In the genomic region with DNA sequence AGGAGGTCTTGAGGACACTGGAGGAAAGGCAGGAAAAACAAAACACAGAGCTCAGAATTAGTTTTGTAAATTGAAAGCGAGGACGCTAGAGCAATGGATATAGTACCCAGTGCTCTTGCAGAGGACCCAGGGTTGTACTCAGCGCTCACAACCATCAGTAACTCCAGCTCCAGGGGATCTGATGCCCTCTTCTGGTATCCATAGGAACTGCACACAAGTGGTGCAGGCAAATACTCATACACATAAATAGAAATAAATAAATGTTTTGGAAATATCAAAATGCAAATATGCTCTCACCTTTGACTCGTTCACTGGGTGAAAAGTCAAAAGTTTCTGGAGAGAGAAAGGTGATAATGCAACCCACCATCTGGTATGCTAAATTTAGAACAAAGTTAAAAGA, we compare ENCODE assay signal across 22 mouse cellular contexts.
DNase-seq lines count a peak whose midpoint lies in the region; ATAC-seq and TF ChIP-seq lines count a peak whose summit lies in the region.
"Had no signal": no experiment of that assay in that cellular context is flagged by ENCODE, and none has a peak within 500 bp of the region (broad histone marks: within the 10 kb centered on the region; RNA-seq: fewer than 3 reads in every experiment).

No protein-coding gene starts in this region.

- H3K9me3 ChIP-seq in liver, embryonic 12.5 days (replicated peaks): 0 out of 2 replicates have a peak, but pooled peaks cover 4% of the 10 kb centered on the region
- no peaks in the 10 kb centered on the region for H3K9me3 ChIP-seq in E14TG2a.4 (ENCODE audit: low read length)
- no peaks in the 10 kb centered on the region for H3K9me3 ChIP-seq in ES-Bruce4 (replicated peaks; ENCODE audit: control insufficient read depth, insufficient read depth, low read length, poor library complexity, severe bottlenecking)
- H3K9me3 ChIP-seq: embryonic facial prominence, embryonic 10.5 days; forebrain, embryonic 15.5 days; hindbrain, embryonic 12.5 days; kidney, embryonic 15.5 days; liver, embryonic 13.5 days; midbrain, embryonic 10.5 days had no signal

- peak; percentile 11; the same call in 1 of the 2 replicates for TF ChIP-seq CTCF in liver, adult 2 months (IDR thresholded peaks at IDR 0.05; ENCODE audit: low read depth, low read length)
- TF ChIP-seq CTCF in E14TG2a.4 (conservative IDR thresholded peaks at IDR 0.05; ENCODE audit: low read length) (peak; percentile 70), ES-Bruce4 (IDR thresholded peaks at IDR 0.05; ENCODE audit: low read depth, low read length) (peak; percentile 33)

- H3K4me3 ChIP-seq in liver, adult 2 months (ENCODE audit: insufficient read depth, low read depth, low read length): no peak overlapping the region
- no peak overlapping the region for H3K4me3 ChIP-seq in liver, embryonic 12.5 days
- H3K4me3 ChIP-seq in E14TG2a.4 (replicated peaks; ENCODE audit: low read length): no peak overlapping the region
- no peak overlapping the region for H3K4me3 ChIP-seq in ES-Bruce4 (ENCODE audit: low read depth, low read length)
- H3K4me3 ChIP-seq: embryonic facial prominence, embryonic 10.5 days; forebrain, embryonic 15.5 days; heart, embryonic 12.5 days; hindbrain, embryonic 12.5 days; kidney, embryonic 15.5 days; liver, embryonic 13.5 days; midbrain, embryonic 10.5 days had no signal

- no peaks in the 10 kb centered on the region for H3K79me2 ChIP-seq in liver, adult 2 months (ENCODE audit: control insufficient read depth, insufficient read depth, low read length)

- H3K27ac ChIP-seq in liver, adult 2 months (replicated peaks; ENCODE audit: insufficient read depth, low read depth, low read length): no peak overlapping the region
- no peak overlapping the region for H3K27ac ChIP-seq in liver, embryonic 12.5 days
- H3K27ac ChIP-seq in ES-Bruce4 (ENCODE audit: insufficient read depth, low read length): no peak overlapping the region
- H3K27ac ChIP-seq: embryonic facial prominence, embryonic 10.5 days; forebrain, embryonic 15.5 days; kidney, embryonic 15.5 days; liver, embryonic 13.5 days; midbrain, embryonic 10.5 days had no signal

- H3K36me3 ChIP-seq in liver, adult 2 months (ENCODE audit: control insufficient read depth, insufficient read depth, low read length): no peaks in the 10 kb centered on the region
- H3K36me3 ChIP-seq in liver, embryonic 12.5 days: no peaks in the 10 kb centered on the region
- H3K36me3 ChIP-seq in E14TG2a.4 (ENCODE audit: insufficient read depth, low read length): no peaks in the 10 kb centered on the region
- no peaks in the 10 kb centered on the region for H3K36me3 ChIP-seq in ES-Bruce4 (ENCODE audit: control insufficient read depth, insufficient read depth, low read length, poor library complexity, severe bottlenecking)
- H3K36me3 ChIP-seq: embryonic facial prominence, embryonic 10.5 days; forebrain, embryonic 15.5 days; heart, embryonic 12.5 days; hindbrain, embryonic 12.5 days; kidney, embryonic 15.5 days; liver, embryonic 13.5 days; midbrain, embryonic 10.5 days had no signal

- no peaks in the 10 kb centered on the region for H3K4me1 ChIP-seq in liver, adult 2 months (ENCODE audit: control insufficient read depth, insufficient read depth, low read length)
- H3K4me1 ChIP-seq in liver, embryonic 12.5 days: no peaks in the 10 kb centered on the region
- H3K4me1 ChIP-seq in E14TG2a.4 (replicated peaks; ENCODE audit: low read depth, low read length) (no peaks in the 10 kb centered on the region), ES-Bruce4 (ENCODE audit: control insufficient read depth, insufficient read depth, low read length) (no peaks in the 10 kb centered on the region)
- H3K4me1 ChIP-seq: embryonic facial prominence, embryonic 10.5 days; forebrain, embryonic 15.5 days; heart, embryonic 12.5 days; hindbrain, embryonic 12.5 days; kidney, embryonic 15.5 days; liver, embryonic 13.5 days had no signal

- H3K27me3 ChIP-seq in liver, adult 2 months (ENCODE audit: control insufficient read depth, insufficient read depth, low read length): no peaks in the 10 kb centered on the region
- no peaks in the 10 kb centered on the region for H3K27me3 ChIP-seq in liver, embryonic 12.5 days (replicated peaks)
- no peaks in the 10 kb centered on the region for H3K27me3 ChIP-seq in E14TG2a.4 (ENCODE audit: insufficient read depth, low read length)
- H3K27me3 ChIP-seq in ES-Bruce4 (ENCODE audit: control insufficient read depth, insufficient read depth, low read length, poor library complexity, severe bottlenecking): no peaks in the 10 kb centered on the region
- H3K27me3 ChIP-seq: forebrain, embryonic 15.5 days; heart, embryonic 12.5 days; hindbrain, embryonic 12.5 days; kidney, embryonic 15.5 days; liver, embryonic 13.5 days had no signal

- H3K9ac ChIP-seq in liver, adult 2 months (ENCODE audit: low read depth, low read length): no peak overlapping the region
- no peak overlapping the region for H3K9ac ChIP-seq in liver, embryonic 12.5 days
- H3K9ac ChIP-seq in ES-Bruce4 (ENCODE audit: low read depth, poor library complexity, severe bottlenecking): no peak overlapping the region
- H3K9ac ChIP-seq: forebrain, embryonic 15.5 days; heart, embryonic 12.5 days; hindbrain, embryonic 12.5 days; kidney, embryonic 15.5 days; liver, embryonic 13.5 days had no signal

- no peak for TF ChIP-seq EP300 in ES-Bruce4 (IDR thresholded peaks at IDR 0.05; ENCODE audit: insufficient read depth, low read depth, low read length)

- no peak for ATAC-seq in liver, embryonic 12.5 days
- ATAC-seq: forebrain, embryonic 15.5 days had no signal

- no peak overlapping the region for H3K4me2 ChIP-seq in liver, embryonic 12.5 days
- H3K4me2 ChIP-seq: forebrain, embryonic 15.5 days; heart, embryonic 12.5 days; hindbrain, embryonic 12.5 days; kidney, embryonic 15.5 days; liver, embryonic 13.5 days had no signal

- TF ChIP-seq POLR2A in liver, adult 2 months (IDR thresholded peaks at IDR 0.05; ENCODE audit: extremely low read depth, insufficient read depth, low read length): no peak
- no peak for TF ChIP-seq POLR2A in ES-Bruce4 (IDR thresholded peaks at IDR 0.05; ENCODE audit: insufficient read depth, low read length)

- DNase-seq in liver, adult 2 months (ENCODE audit: extremely low read depth, low read depth, low spot score): no peak
- DNase-seq in ZHBTc4 (ENCODE audit: low read depth, low spot score): peak; percentile 40
- DNase-seq in adrenal gland, postnatal 36 days: no peak
- no peak for DNase-seq in thymus, postnatal 25 days
- DNase-seq: adrenal gland, postnatal 10 days; cerebellum, postnatal 10 days; gastrocnemius, postnatal 14 days; heart, adult 11 months; heart, postnatal 14 days; kidney, adult 11 months; liver, embryonic 13.5 days; right cerebral cortex, postnatal 25 days; spleen, adult 18-20 months had no signal

- 89% methylated on average over 4 of the region's 4 CpGs for WGBS in liver, adult 2 months
- 70% methylated on average over 4 of the region's 4 CpGs for WGBS in liver, embryonic 12.5 days (ENCODE audit: insufficient replicate concordance)

Comparison
In these comparisons a context has a peak if more than half of its experiments do, and no peak if none do; other contexts are left out.
1. CTCF ChIP-seq: peak in every context shown above with its lines; median percentile 70 in E14TG2a.4; 33 in ES-Bruce4; 11 in liver, adult 2 months.